Mouse (Mus musculus) kidney, adult 18-20 months (tissue): ENCODE results near the gene Pawr.
"Not testable (repeated sequence)": the region's sequence is repeated elsewhere in the genome, so short reads cannot be mapped to it uniquely, and the experiment has no call there.

Experiments used
- DNase-seq: peaks from one replicate; pipeline ENCODE4 v3.0.0; 2021

The Pawr gene

GRCm38 (mm10) chr10:108314396-108314795, 17.5 kb upstream of the Pawr start:
- DNase-seq = no peak

- no peak for DNase-seq
These were observed 16.7 kb upstream of the Pawr start for GRCm38 (mm10) chr10:108315236-108315635.

GRCm38 (mm10) chr10:108328356-108328755, 3.6 kb upstream of the Pawr start:
- no peak for DNase-seq

- no peak for DNase-seq
These were observed 2.9 kb upstream of the Pawr start for GRCm38 (mm10) chr10:108328983-108329382.

- no peak for DNase-seq
These were observed 2.1 kb upstream of the Pawr start for GRCm38 (mm10) chr10:108329771-108330170.

GRCm38 (mm10) chr10:108330964-108331363, 957 bp upstream of the Pawr start:
- no peak for DNase-seq

GRCm38 (mm10) chr10:108332571-108333541, 935 bp downstream of the Pawr start:
- DNase-seq = peak; percentile 81

- peak; percentile 47 for DNase-seq
These were observed 1.7 kb downstream of the Pawr start for GRCm38 (mm10) chr10:108333642-108334041.

GRCm38 (mm10) chr10:108334096-108334495, 2.2 kb downstream of the Pawr start:
- DNase-seq = no peak

- no peak for DNase-seq
These were observed 3.9 kb downstream of the Pawr start for GRCm38 (mm10) chr10:108335736-108336292.

GRCm38 (mm10) chr10:108336581-108336980, 4.7 kb downstream of the Pawr start:
- DNase-seq = no peak

GRCm38 (mm10) chr10:108338055-108338961, 6.4 kb downstream of the Pawr start:
- no peak for DNase-seq

GRCm38 (mm10) chr10:108339118-108339517, 7.2 kb downstream of the Pawr start:
- no peak for DNase-seq

GRCm38 (mm10) chr10:108339872-108340271, 8.0 kb downstream of the Pawr start:
- no peak for DNase-seq

GRCm38 (mm10) chr10:108343734-108344133, 11.8 kb downstream of the Pawr start:
- no peak for DNase-seq

- DNase-seq = no peak
These were observed 13.2 kb downstream of the Pawr start for GRCm38 (mm10) chr10:108345123-108345522.

- DNase-seq = not testable (repeated sequence)
These were observed 14.4 kb downstream of the Pawr start for GRCm38 (mm10) chr10:108346301-108346700.

- no peak for DNase-seq
These were observed 18.5 kb downstream of the Pawr start for GRCm38 (mm10) chr10:108350125-108351070.

GRCm38 (mm10) chr10:108352944-108353343, 21.0 kb downstream of the Pawr start:
- no peak for DNase-seq

- no peak for DNase-seq
These were observed 22.9 kb downstream of the Pawr start for GRCm38 (mm10) chr10:108354726-108355391.

GRCm38 (mm10) chr10:108355392-108355775, 23.5 kb downstream of the Pawr start:
- DNase-seq = no peak
